ENCODE assay signal across 8 mouse cellular contexts in the genomic region with DNA sequence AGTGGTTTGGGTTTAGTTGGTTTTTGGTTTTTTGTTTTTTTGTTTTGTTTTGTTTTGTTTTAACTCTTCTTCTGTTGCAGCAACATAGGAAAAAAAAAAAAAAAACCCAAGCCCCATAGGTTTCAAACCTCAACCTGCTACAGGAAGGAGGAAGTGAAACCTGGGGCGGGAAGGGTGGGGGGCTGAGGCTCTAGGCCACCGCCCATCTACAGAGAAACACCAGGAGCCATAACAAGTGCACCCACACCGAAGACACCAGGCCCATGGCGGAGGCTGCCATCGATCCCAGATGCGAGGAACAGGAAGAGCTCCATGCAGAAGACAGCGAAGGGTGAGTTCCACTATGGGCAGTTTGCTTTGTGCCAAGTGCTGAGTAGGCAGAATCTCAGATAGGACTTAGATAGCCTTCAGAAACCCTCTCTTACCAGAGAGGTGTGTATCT. TPM values are rescaled to one million over a fixed set of nuclear protein-coding genes. Genes with fewer than 3 reads are reported as not detected.
DNase-seq lines count a peak whose midpoint lies in the region; ATAC-seq lines count a peak whose summit lies in the region.

A gene (plus strand): TSS at position 174 of the 442 bp plus-strand sequence.

- ATAC-seq in erythroblast, adult 5-6 weeks (replicated peaks; ENCODE audit: low FRiP score, poor library complexity, severe bottlenecking) = no peak
- ATAC-seq in cerebellum, adult (ENCODE audit: insufficient number of reproducible peaks, low FRiP score, low TSS enrichment) = no peak

- intact Hi-C loops in left cerebral cortex, postnatal 36 days (cut with DNase I) = no loop called here

- no peak for DNase-seq in frontal cortex, adult 2 months (ENCODE audit: extremely low spot score in 1 of 2, low spot score in 1 of 2)
- no peak for DNase-seq in frontal cortex, postnatal 25 days (ENCODE audit: low spot score in 2 of 2)
- peak; percentile 82 for DNase-seq in CD4-positive helper T cell, adult 2 months (ENCODE audit: low read depth, low spot score)
- peak; percentile 79 for DNase-seq in induced T-regulatory cell, adult 2 months (ENCODE audit: low read depth)
- DNase-seq in naive thymus-derived CD4-positive, alpha-beta T cell, adult 2 months (ENCODE audit: low read depth) = peak; percentile 64
- DNase-seq in left cerebral cortex, postnatal 36 days (ENCODE audit: low spot score in 2 of 2) = no peak

RNA-seq across cellular contexts. Expression of the gene that starts here (rescaled TPM):
- polyA plus RNA-seq in frontal cortex, adult 2 months (2012; rRNA removed) = 11.0 and 11.2 TPM in 2 replicates
- 119 and 155 TPM in 2 replicates for total RNA-seq in erythroblast, adult 5-6 weeks (2015; ENCODE audit: low replicate concordance)
- total RNA-seq in erythroblast, adult 5-6 weeks (2017; ENCODE audit: low replicate concordance) = 98.7 and 120 TPM in 2 replicates
- total RNA-seq in left cerebral cortex, postnatal 36 days (2021) = 1 to 10 TPM; 8.1 to 8.7 TPM

Comparison
In these comparisons a context has a peak if more than half of its experiments do, and no peak if none do; other contexts are left out.
1. RNA of the gene that starts here (total RNA-seq): 98.7 to 155 TPM in erythroblast, adult 5-6 weeks; 8.1 to 8.7 TPM in left cerebral cortex, postnatal 36 days; every median in the first group is over 10 times any median in the second.
2. DNase-seq: peak in CD4-positive helper T cell, adult 2 months (single experiment), induced T-regulatory cell, adult 2 months (single experiment) and naive thymus-derived CD4-positive, alpha-beta T cell, adult 2 months (single experiment); none in frontal cortex, adult 2 months (0 of 2), frontal cortex, postnatal 25 days (0 of 2) and left cerebral cortex, postnatal 36 days (0 of 2).